Mouse (Mus musculus) forebrain, postnatal 0 days (tissue): ENCODE data around the gene Lmnb2. TPM values are rescaled to one million over a fixed set of nuclear protein-coding genes. Genes with fewer than 3 reads are reported as not detected.

ENCODE experiments used
- ATAC-seq: fragments of 200-750 bp; cut with Nextera tagmentation; 2 replicates; pipeline ENCODE4 v1.8.0; 2017; ENCODE audit warnings: mild to moderate bottlenecking, moderate library complexity
- DNase-seq: peaks from one replicate; pipeline ENCODE4 v3.0.0-alpha.2; 2015
- H3K27ac ChIP-seq: fragments of 300-500 bp; sonication (generic); 2 replicates; pipeline ENCODE4 v1.5.1; 2014; ENCODE audit warnings: low read depth, mild to moderate bottlenecking, antibody characterized with exemption, low read length, moderate library complexity, mixed read lengths
- H3K27me3 ChIP-seq: fragments of 300-500 bp; sonication (generic); 2 replicates; pipeline ENCODE4 v1.6.1; 2014; ENCODE audit warnings: mild to moderate bottlenecking, low read length, mixed read lengths; ENCODE audit not compliant: insufficient read depth
- H3K36me3 ChIP-seq: fragments of 300-500 bp; sonication (generic); 2 replicates; pipeline ENCODE4 v1.6.1; 2014; ENCODE audit warnings: mild to moderate bottlenecking, moderate library complexity; ENCODE audit not compliant: insufficient read depth
- H3K4me1 ChIP-seq: fragments of 300-500 bp; sonication (generic); 2 replicates; pipeline ENCODE4 v1.6.1; 2014; ENCODE audit warnings: antibody characterized with exemption; ENCODE audit not compliant: insufficient read depth
- H3K4me2 ChIP-seq: fragments of 300-500 bp; sonication (generic); 2 replicates; pipeline ENCODE4 v1.6.1; 2014; ENCODE audit warnings: low read depth, mild to moderate bottlenecking, moderate library complexity
- H3K4me3 ChIP-seq: fragments of 300-500 bp; sonication (generic); 2 replicates; pipeline ENCODE4 v1.5.1; 2014; ENCODE audit warnings: low read depth, low read length, mixed read lengths
- H3K9ac ChIP-seq: fragments of 300-500 bp; sonication (generic); 2 replicates; pipeline ENCODE4 v1.6.1; 2014; ENCODE audit warnings: mild to moderate bottlenecking
- H3K9me3 ChIP-seq: fragments of 300-500 bp; sonication (generic); 2 replicates; pipeline ENCODE4 v1.6.1; 2016; ENCODE audit warnings: low read length
- CTCF ChIP-seq: sonication (generic); IDR thresholded peaks from 2 replicates; pipeline ENCODE4 v1.5.1; 2016; ENCODE audit warnings: antibody characterized with exemption, control low read depth, low read depth
- WGBS: fragments of 180-500 bp; shearing (Covaris S2); extraction: QIAGEN DNeasy Blood & Tissue Kit; methylation state at CpG from one replicate; pipeline ENCODE4 v1.1.7; 2014; 5-methylcytosine and 5-hydroxymethylcytosine counted together
- polyA plus RNA-seq: library from polyadenylated mRNA; unstranded; fragments of >200 nt; fragmentation: Nextera tagmentation; extraction: Ambion mirVana; gene quantifications from 2 replicates; pipeline ENCODE4 v1.2.1, GENCODE M21; 2015
- total RNA-seq: library from RNA; depleted of rRNA; stranded (reverse); fragments of >200 nt; gene quantifications from 2 replicates; pipeline ENCODE4 v1.2.3, GENCODE M21; 2014

Lmnb2 gene
- total and polyA plus RNA-seq, 2 experiments from 2014 or later: 24.5 to 46.1 TPM

GRCm38 (mm10) chr10:80938831-80939550 is 20.9 kb upstream of the Lmnb2 start:
- TF ChIP-seq CTCF: no peak
- Histone ChIP-seq H3K27ac (peak overlapping the region; percentile 55; the same call in 1 of the 2 replicates), H3K4me1 (peaks cover 16% of the 10 kb centered on the region), H3K9me3 (no peaks in the 10 kb centered on the region), H3K9ac (peak overlapping the region; percentile 41), H3K4me3 (peak overlapping the region; percentile 32), H3K4me2 (peak overlapping the region; percentile 61), H3K36me3 (no peaks in the 10 kb centered on the region), H3K27me3 (peaks cover 9% of the 10 kb centered on the region)
- 16% methylated on average over 15 of the region's 15 CpGs for WGBS
- DNase-seq (no peak), ATAC-seq (peak; percentile 19)

- no peak overlapping the region for H3K27ac ChIP-seq
- WGBS: 10% methylated on average over 7 of the region's 8 CpGs
- TF ChIP-seq CTCF: no peak
- H3K9me3 ChIP-seq: no peaks in the 10 kb centered on the region
- no peak overlapping the region for H3K4me3 ChIP-seq
- peaks cover 16% of the 10 kb centered on the region for H3K4me1 ChIP-seq
- no peak overlapping the region for H3K9ac ChIP-seq
- no peak overlapping the region for H3K4me2 ChIP-seq
- no peaks in the 10 kb centered on the region for H3K36me3 ChIP-seq
- ATAC-seq (no peak), DNase-seq (no peak)
- peaks cover 22% of the 10 kb centered on the region for H3K27me3 ChIP-seq
Observed at GRCm38 (mm10) chr10:80937646-80938045, 19.6 kb upstream of the Lmnb2 start.

- peaks cover 16% of the 10 kb centered on the region for H3K4me1 ChIP-seq
- peaks cover 31% of the 10 kb centered on the region for H3K27me3 ChIP-seq
- H3K4me2 ChIP-seq: 0 out of 2 replicates have a peak overlapping the region, but pooled peaks have one; percentile 44
- no peaks in the 10 kb centered on the region for H3K36me3 ChIP-seq
- WGBS: 12% methylated on average over 6 of the region's 6 CpGs
- DNase-seq (no peak), ATAC-seq (no peak)
- no peak for TF ChIP-seq CTCF
- no peak overlapping the region for H3K27ac ChIP-seq
- no peak overlapping the region for H3K4me3 ChIP-seq
- H3K9me3 ChIP-seq: no peaks in the 10 kb centered on the region
- no peak overlapping the region for H3K9ac ChIP-seq
Observed at GRCm38 (mm10) chr10:80936810-80937164, 18.7 kb upstream of the Lmnb2 start.

- DNase-seq (peak; percentile 67), ATAC-seq (peak; percentile 21; the same call in 1 of the 2 replicates)
- 2% methylated on average over 29 of the region's 37 CpGs for WGBS
- H3K27me3 ChIP-seq: peaks cover 36% of the 10 kb centered on the region
- no peak overlapping the region for H3K27ac ChIP-seq
- H3K4me3 ChIP-seq: peak overlapping the region; percentile 3; the same call in 1 of the 2 replicates
- H3K4me2 ChIP-seq: peak overlapping the region; percentile 44
- TF ChIP-seq CTCF: no peak
- no peak overlapping the region for H3K9ac ChIP-seq
- peaks cover 16% of the 10 kb centered on the region for H3K4me1 ChIP-seq
- no peaks in the 10 kb centered on the region for H3K36me3 ChIP-seq
- no peaks in the 10 kb centered on the region for H3K9me3 ChIP-seq
Observed at GRCm38 (mm10) chr10:80936135-80936809, 18.2 kb upstream of the Lmnb2 start.

GRCm38 (mm10) chr10:80935698-80936097 is 17.7 kb upstream of the Lmnb2 start:
- 3% methylated on average over 17 of the region's 17 CpGs for WGBS

GRCm38 (mm10) chr10:80935241-80935640 is 17.2 kb upstream of the Lmnb2 start:
- H3K4me2 ChIP-seq: peak overlapping the region; percentile 44; the same call in 1 of the 2 replicates
- no peak for ATAC-seq
- H3K4me1 ChIP-seq: peaks cover 16% of the 10 kb centered on the region
- no peak overlapping the region for H3K4me3 ChIP-seq
- 9% methylated on average over 3 of the region's 3 CpGs for WGBS
- peaks cover 46% of the 10 kb centered on the region for H3K27me3 ChIP-seq
- H3K9ac ChIP-seq: no peak overlapping the region
- TF ChIP-seq CTCF: no peak
- H3K36me3 ChIP-seq: no peaks in the 10 kb centered on the region
- no peak for DNase-seq
- H3K27ac ChIP-seq: no peak overlapping the region
- H3K9me3 ChIP-seq: no peaks in the 10 kb centered on the region

More at GRCm38 (mm10) chr10:80935698-80936097, 17.7 kb upstream of the Lmnb2 start:
- H3K4me1 ChIP-seq: peaks cover 16% of the 10 kb centered on the region
- H3K36me3 ChIP-seq: no peaks in the 10 kb centered on the region
- H3K9ac ChIP-seq: no peak overlapping the region
- ATAC-seq (no peak), DNase-seq (no peak)
- H3K27me3 ChIP-seq: peaks cover 42% of the 10 kb centered on the region
- H3K9me3 ChIP-seq: no peaks in the 10 kb centered on the region
- peak overlapping the region; percentile 44 for H3K4me2 ChIP-seq
- TF ChIP-seq CTCF: no peak
- H3K27ac ChIP-seq: no peak overlapping the region
- no peak overlapping the region for H3K4me3 ChIP-seq
